Mouse (Mus musculus): ENCODE measurements at regions not wholly inside any gene's neighbourhood (a gene's known extent, or its start where the extent isn't known, plus 50 kb on each side); places are given as distances from the start of the nearest gene placed in this dataset.

DNA sequence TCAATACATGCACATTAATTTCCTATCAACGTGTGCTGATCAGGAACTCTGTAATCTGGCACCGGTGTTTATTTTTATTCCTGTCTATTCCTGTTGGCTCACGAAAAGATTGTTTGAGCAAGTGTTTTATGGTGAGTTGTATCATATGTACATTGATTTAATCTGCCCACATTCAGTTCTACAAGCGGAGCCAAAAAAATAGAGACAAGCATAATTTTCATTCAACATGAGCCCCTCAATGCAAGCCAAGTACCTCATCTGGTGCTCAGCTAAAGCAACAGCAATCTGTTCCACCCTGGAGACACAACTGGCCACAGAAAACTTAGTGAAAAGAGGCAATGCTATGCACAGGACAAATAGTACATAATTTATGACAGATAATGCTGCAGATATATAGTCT lies 147.6 kb downstream of the Fam84b start:
- no peaks in the 10 kb centered on the region for H3K27me3 ChIP-seq (ENCODE audit: control insufficient read depth, insufficient read depth, low read length)
- no peak overlapping the region for H3K4me2 ChIP-seq (ENCODE audit: low read depth, low read length)
- H3K4me3 ChIP-seq (replicated peaks; ENCODE audit: low read length): no peak overlapping the region
- H3K9me3 ChIP-seq (replicated peaks; ENCODE audit: control insufficient read depth, low read length): no peaks in the 10 kb centered on the region
- no peak overlapping the region for H3K9ac ChIP-seq (ENCODE audit: low read length)
- H3K27ac ChIP-seq (ENCODE audit: low read length): no peak overlapping the region
- H3K4me1 ChIP-seq (ENCODE audit: control insufficient read depth, insufficient read depth, low read length): no peaks in the 10 kb centered on the region
- no peak for ATAC-seq (ENCODE audit: insufficient read depth, low FRiP score)
- H3K36me3 ChIP-seq (ENCODE audit: control insufficient read depth, insufficient read depth, low read length): no peaks in the 10 kb centered on the region
- 69% methylated on average over 4 of the region's 4 CpGs for WGBS

DNA sequence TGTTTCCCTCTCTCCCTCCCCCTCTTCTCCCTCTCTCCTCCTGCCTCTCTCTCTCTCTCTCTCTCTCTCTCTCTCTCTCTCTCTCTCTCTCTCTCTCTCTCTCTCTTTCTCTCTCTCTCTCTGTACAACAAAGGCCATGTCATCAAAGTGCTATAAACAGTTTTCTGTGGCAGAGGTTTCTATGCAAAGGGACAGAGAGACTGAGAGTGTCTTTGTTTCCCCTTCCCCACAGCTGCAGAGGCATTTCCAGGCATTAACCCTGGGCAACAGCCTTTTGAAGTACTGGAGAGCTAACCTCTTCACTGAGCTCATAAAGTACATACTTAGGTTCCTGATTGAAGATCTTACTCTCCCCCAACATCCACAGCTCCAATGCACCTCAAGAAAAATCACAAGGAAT lies 152.3 kb downstream of the Fam84b start:
- no peak overlapping the region for H3K27ac ChIP-seq (ENCODE audit: low read length)
- no peak for ATAC-seq (ENCODE audit: insufficient read depth, low FRiP score)
- no peaks in the 10 kb centered on the region for H3K9me3 ChIP-seq (replicated peaks; ENCODE audit: control insufficient read depth, low read length)
- no peak overlapping the region for H3K4me3 ChIP-seq (replicated peaks; ENCODE audit: low read length)
- H3K9ac ChIP-seq (ENCODE audit: low read length): no peak overlapping the region
- H3K36me3 ChIP-seq (ENCODE audit: control insufficient read depth, insufficient read depth, low read length): no peaks in the 10 kb centered on the region
- H3K4me1 ChIP-seq (ENCODE audit: control insufficient read depth, insufficient read depth, low read length): no peaks in the 10 kb centered on the region
- no peaks in the 10 kb centered on the region for H3K27me3 ChIP-seq (ENCODE audit: control insufficient read depth, insufficient read depth, low read length)
- H3K4me2 ChIP-seq (ENCODE audit: low read depth, low read length): no peak overlapping the region

DNA sequence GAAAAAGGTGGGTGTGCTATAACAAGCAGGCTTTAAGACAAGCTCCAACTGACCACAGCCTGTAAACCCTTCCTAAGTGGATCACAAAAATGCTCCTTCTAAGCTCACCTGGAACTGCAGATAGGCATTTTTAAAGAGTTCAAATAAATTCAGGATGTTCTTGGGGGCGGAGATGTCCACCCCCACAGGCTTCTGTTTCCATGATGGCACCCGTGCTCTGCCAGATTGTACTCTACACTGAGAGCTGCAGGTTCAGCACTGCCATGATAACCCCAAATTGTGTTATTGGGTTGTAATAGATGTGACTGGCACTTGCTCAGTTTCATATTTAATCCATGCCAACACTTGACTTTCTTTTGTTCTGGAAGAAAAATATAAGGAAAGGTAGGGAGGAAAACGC lies 158.8 kb downstream of the Fam84b start:
- H3K27me3 ChIP-seq (ENCODE audit: control insufficient read depth, insufficient read depth, low read length): no peaks in the 10 kb centered on the region
- H3K9ac ChIP-seq (ENCODE audit: low read length): no peak overlapping the region
- H3K4me2 ChIP-seq (ENCODE audit: low read depth, low read length): no peak overlapping the region
- 90% methylated on average over 3 of the region's 3 CpGs for WGBS
- no peaks in the 10 kb centered on the region for H3K4me1 ChIP-seq (ENCODE audit: control insufficient read depth, insufficient read depth, low read length)
- ATAC-seq (ENCODE audit: insufficient read depth, low FRiP score): no peak
- no peak overlapping the region for H3K27ac ChIP-seq (ENCODE audit: low read length)
- H3K36me3 ChIP-seq (ENCODE audit: control insufficient read depth, insufficient read depth, low read length): no peaks in the 10 kb centered on the region
- no peak overlapping the region for H3K4me3 ChIP-seq (replicated peaks; ENCODE audit: low read length)
- H3K9me3 ChIP-seq (replicated peaks; ENCODE audit: control insufficient read depth, low read length): no peaks in the 10 kb centered on the region

DNA sequence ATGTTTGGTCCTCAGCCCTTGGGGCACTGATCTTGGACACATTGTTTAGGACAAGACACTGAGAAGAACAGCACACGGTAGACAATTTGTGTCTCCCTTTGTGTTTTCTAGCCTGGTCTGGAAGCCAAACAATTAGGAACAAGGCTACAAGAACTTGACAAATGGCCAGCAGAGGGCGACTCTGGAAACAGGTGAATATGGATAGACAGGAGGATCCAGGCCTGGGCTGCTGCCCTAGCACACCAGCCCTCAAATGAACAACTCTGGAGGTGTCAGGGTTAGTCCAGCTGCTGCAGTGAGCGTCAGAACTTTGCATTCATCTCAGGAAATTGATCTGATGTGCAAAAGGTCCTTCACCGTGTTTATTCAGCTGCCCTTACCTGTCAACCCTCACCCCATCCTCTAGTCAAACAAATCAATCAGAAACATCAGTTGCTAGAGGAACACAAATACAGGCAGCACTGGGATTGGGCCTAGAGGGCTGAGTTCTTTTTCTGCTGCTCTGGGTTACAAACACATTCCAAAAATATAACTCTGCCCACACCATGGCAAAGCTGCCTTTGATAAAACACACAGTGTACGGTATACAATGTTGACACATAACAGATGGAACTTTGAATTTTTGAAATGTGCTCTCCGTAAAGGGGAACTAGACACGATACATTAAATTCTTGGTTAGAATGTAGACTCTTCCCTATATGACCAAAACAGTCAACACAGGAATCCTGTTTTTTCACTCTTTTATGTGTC lies 159.7 kb downstream of the Fam84b start:
- Histone ChIP-seq H3K4me1 (ENCODE audit: control insufficient read depth, insufficient read depth, low read length) (no peaks in the 10 kb centered on the region), H3K4me3 (replicated peaks; ENCODE audit: low read length) (no peak overlapping the region), H3K9ac (ENCODE audit: low read length) (no peak overlapping the region), H3K27me3 (ENCODE audit: control insufficient read depth, insufficient read depth, low read length) (no peaks in the 10 kb centered on the region), H3K27ac (ENCODE audit: low read length) (no peak overlapping the region), H3K4me2 (ENCODE audit: low read depth, low read length) (no peak overlapping the region), H3K9me3 (replicated peaks; ENCODE audit: control insufficient read depth, low read length) (no peaks in the 10 kb centered on the region), H3K36me3 (ENCODE audit: control insufficient read depth, insufficient read depth, low read length) (no peaks in the 10 kb centered on the region)
- ATAC-seq (ENCODE audit: insufficient read depth, low FRiP score): no peak
- WGBS: 44% methylated on average over 7 of the region's 7 CpGs

GRCm38 (mm10) chr15:60692718-60693597 lies 160.6 kb downstream of the Fam84b start:
- Histone ChIP-seq H3K9ac (ENCODE audit: low read length) (no peak overlapping the region), H3K27me3 (ENCODE audit: control insufficient read depth, insufficient read depth, low read length) (no peaks in the 10 kb centered on the region), H3K9me3 (replicated peaks; ENCODE audit: control insufficient read depth, low read length) (no peaks in the 10 kb centered on the region), H3K4me3 (replicated peaks; ENCODE audit: low read length) (no peak overlapping the region), H3K36me3 (ENCODE audit: control insufficient read depth, insufficient read depth, low read length) (no peaks in the 10 kb centered on the region), H3K27ac (ENCODE audit: low read length) (no peak overlapping the region), H3K4me1 (ENCODE audit: control insufficient read depth, insufficient read depth, low read length) (no peaks in the 10 kb centered on the region), H3K4me2 (ENCODE audit: low read depth, low read length) (no peak overlapping the region)
- ATAC-seq (ENCODE audit: insufficient read depth, low FRiP score): no peak
- 68% methylated on average over 6 of the region's 6 CpGs for WGBS

GRCm38 (mm10) chr15:60692149-60692548 lies 161.4 kb downstream of the Fam84b start:
- H3K4me2 ChIP-seq (ENCODE audit: low read depth, low read length): no peak overlapping the region
- no peak for ATAC-seq (ENCODE audit: insufficient read depth, low FRiP score)
- H3K4me3 ChIP-seq (replicated peaks; ENCODE audit: low read length): no peak overlapping the region
- no peaks in the 10 kb centered on the region for H3K4me1 ChIP-seq (ENCODE audit: control insufficient read depth, insufficient read depth, low read length)
- no peak overlapping the region for H3K27ac ChIP-seq (ENCODE audit: low read length)
- H3K36me3 ChIP-seq (ENCODE audit: control insufficient read depth, insufficient read depth, low read length): no peaks in the 10 kb centered on the region
- 42% methylated on average over 3 of the region's 3 CpGs for WGBS
- no peak overlapping the region for H3K9ac ChIP-seq (ENCODE audit: low read length)
- H3K27me3 ChIP-seq (ENCODE audit: control insufficient read depth, insufficient read depth, low read length): no peaks in the 10 kb centered on the region
- H3K9me3 ChIP-seq (replicated peaks; ENCODE audit: control insufficient read depth, low read length): no peaks in the 10 kb centered on the region

DNA sequence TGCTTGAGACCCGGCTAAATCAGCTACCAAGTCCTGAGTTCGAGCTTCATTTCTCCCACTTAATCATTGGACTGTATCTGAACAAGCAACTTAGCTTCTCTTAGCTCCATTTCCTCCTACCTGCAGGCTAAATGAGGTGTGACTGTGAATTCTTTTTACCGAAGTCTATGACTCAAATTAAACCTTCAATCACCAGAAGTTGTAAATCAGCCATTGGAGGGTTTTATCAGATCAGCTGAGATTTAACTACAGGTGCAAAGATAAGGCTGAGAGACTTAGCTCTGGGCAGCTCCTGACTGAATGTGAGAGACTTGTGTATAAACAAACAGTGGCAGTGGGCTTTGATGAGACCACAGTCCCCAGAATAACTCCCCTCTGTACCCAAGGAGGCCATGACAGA lies 176.2 kb downstream of the Fam84b start:
- no peak for ATAC-seq (ENCODE audit: insufficient read depth, low FRiP score)
- Histone ChIP-seq H3K9me3 (replicated peaks; ENCODE audit: control insufficient read depth, low read length) (no peaks in the 10 kb centered on the region), H3K4me2 (ENCODE audit: low read depth, low read length) (no peak overlapping the region), H3K9ac (ENCODE audit: low read length) (no peak overlapping the region), H3K27me3 (ENCODE audit: control insufficient read depth, insufficient read depth, low read length) (no peaks in the 10 kb centered on the region), H3K4me1 (ENCODE audit: control insufficient read depth, insufficient read depth, low read length) (no peaks in the 10 kb centered on the region), H3K36me3 (ENCODE audit: control insufficient read depth, insufficient read depth, low read length) (no peaks in the 10 kb centered on the region), H3K4me3 (replicated peaks; ENCODE audit: low read length) (no peak overlapping the region), H3K27ac (ENCODE audit: low read length) (no peak overlapping the region)
- 66% methylated on average over 3 of the region's 3 CpGs for WGBS

GRCm38 (mm10) chr15:60657572-60657971 lies 196.0 kb downstream of the Fam84b start:
- Histone ChIP-seq H3K4me3 (replicated peaks; ENCODE audit: low read length) (no peak overlapping the region), H3K4me2 (ENCODE audit: low read depth, low read length) (no peak overlapping the region), H3K9me3 (replicated peaks; ENCODE audit: control insufficient read depth, low read length) (no peaks in the 10 kb centered on the region), H3K27ac (ENCODE audit: low read length) (no peak overlapping the region), H3K4me1 (ENCODE audit: control insufficient read depth, insufficient read depth, low read length) (no peaks in the 10 kb centered on the region), H3K36me3 (ENCODE audit: control insufficient read depth, insufficient read depth, low read length) (no peaks in the 10 kb centered on the region), H3K9ac (ENCODE audit: low read length) (no peak overlapping the region), H3K27me3 (ENCODE audit: control insufficient read depth, insufficient read depth, low read length) (no peaks in the 10 kb centered on the region)
- ATAC-seq (ENCODE audit: insufficient read depth, low FRiP score): no peak
- 68% methylated on average over 7 of the region's 7 CpGs for WGBS

DNA sequence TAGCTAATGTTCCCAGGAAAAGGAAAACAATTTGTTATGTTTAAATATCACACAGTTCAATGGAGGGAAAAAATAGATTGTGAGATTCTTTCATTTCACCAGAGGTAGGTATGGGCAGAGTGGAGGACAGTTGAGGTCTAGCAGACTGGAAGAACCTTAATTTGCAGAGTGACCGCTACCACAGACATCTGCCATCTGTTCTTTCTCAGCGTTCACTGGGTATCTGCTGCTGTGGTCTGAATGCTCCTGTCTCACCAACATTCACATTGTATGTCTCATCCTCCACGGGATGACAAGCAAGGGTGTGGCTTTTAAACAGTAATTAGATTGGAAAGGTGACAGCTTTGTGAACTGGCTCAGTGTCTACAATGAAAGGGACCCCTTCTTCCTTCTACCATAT lies 198.5 kb downstream of the Fam84b start:
- Histone ChIP-seq H3K9ac (ENCODE audit: low read length) (no peak overlapping the region), H3K9me3 (replicated peaks; ENCODE audit: control insufficient read depth, low read length) (no peaks in the 10 kb centered on the region), H3K4me1 (ENCODE audit: control insufficient read depth, insufficient read depth, low read length) (no peaks in the 10 kb centered on the region), H3K4me3 (replicated peaks; ENCODE audit: low read length) (no peak overlapping the region), H3K36me3 (ENCODE audit: control insufficient read depth, insufficient read depth, low read length) (no peaks in the 10 kb centered on the region), H3K4me2 (ENCODE audit: low read depth, low read length) (no peak overlapping the region), H3K27me3 (ENCODE audit: control insufficient read depth, insufficient read depth, low read length) (no peaks in the 10 kb centered on the region), H3K27ac (ENCODE audit: low read length) (no peak overlapping the region)
- WGBS: 73% methylated on average over 3 of the region's 3 CpGs
- ATAC-seq (ENCODE audit: insufficient read depth, low FRiP score): no peak

All from stomach, embryonic 16.5 days (tissue).